Mouse (Mus musculus): ENCODE data around the gene Dock4.

The Dock4 gene

GRCm38 (mm10) chr12:40888829-40889228 is 443.1 kb downstream of the Dock4 start:
- DNase-seq = no peak

DNA sequence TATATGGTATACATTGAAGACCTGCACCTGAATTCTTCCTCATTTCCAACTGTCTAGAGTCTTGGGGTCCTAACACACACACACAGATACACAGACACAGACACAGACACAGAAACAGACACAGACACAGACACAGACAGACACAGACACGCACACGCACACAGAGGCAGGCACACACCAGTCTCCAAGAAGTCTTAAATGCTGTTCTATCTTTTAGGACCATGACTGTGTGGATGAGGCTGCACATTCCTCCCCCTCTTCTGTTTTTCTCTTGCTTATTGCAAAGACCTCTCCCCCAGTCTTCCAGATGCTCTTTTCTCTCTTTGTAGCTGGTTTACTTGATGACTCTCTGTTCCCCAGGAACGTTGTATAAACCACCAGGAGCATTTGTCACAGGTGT is 443.8 kb downstream of the Dock4 start:
- DNase-seq = no peak

GRCm38 (mm10) chr12:40891168-40891567 is 445.4 kb downstream of the Dock4 start:
- no peak for DNase-seq

- DNase-seq = no peak
These were observed 448.0 kb downstream of the Dock4 start for GRCm38 (mm10) chr12:40893741-40894140.

DNA sequence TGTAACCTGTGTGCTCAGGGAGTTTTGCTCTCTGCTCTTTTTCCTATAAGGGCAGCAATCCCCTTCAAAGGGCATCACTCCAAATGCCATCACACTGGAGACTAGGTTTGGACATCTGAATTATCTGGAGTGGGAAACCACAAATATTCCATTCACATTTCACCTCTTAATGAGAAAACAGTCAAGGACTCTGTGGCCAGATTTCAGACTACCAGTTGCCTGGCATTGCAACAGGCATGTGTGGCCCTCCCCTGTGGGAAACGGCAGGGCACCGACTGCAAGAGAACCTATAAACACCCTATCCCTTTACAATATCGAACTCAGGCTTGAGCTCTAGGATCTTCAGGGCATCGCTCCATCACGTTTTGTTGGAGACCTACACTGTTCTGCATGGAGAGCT is 448.9 kb downstream of the Dock4 start:
- DNase-seq = no peak

Measured in right cerebral cortex, adult 18-20 months (tissue).